Mouse (Mus musculus): ENCODE data around the gene Fgfr1op.
"Not testable (repeated sequence)": the region's sequence is repeated elsewhere in the genome, so short reads cannot be mapped to it uniquely, and the experiment has no call there.

DNA sequence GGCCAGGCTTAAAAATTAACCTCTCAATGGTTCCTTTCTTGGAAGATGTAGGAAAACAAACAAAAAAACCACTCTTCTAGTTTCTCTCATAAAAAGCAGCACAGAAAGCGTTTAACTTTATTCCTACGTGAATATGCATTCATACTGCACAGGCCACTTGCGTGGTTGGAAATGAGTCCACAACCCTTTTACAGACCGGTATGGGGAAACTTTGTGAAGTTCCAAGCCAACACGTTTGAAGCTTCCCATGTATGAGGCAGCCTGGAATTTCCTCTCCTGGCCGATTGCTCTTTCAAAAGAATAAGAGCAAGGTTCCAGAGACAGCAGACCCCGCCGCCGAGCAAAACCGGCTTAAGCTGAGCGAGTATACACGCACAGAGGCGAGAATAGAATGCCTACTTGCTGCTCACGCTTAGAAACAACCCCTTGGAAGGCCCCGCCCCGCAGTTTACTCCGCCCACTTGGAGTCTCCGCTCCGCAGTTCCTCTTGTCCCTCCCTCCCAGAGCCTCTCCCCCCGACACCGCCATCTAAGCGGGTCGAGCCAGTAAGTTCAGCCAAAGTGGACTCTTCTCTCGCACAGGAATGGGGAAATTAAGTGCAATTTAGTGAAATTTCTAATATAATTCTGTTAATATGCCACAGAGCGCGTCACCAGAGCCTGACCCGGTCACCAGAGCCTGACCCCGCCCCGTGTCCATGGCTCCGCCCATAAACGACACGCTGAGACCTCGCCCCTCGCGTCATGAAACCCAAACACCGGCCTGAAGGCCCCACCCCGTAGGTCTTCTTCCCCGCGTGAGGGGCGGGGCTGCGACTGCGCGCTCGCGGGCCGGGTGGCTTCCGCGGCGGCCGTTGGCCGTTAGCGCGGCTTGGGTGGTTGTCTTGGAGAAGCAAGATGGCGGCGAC is at the start of gene Fgfr1op:
- TF ChIP-seq TCF12 (IDR thresholded peaks at IDR 0.05; ENCODE audit: insufficient read depth, poor library complexity, severe bottlenecking); USF1 (IDR thresholded peaks at IDR 0.05; ENCODE audit: low read depth); POLR2A (IDR thresholded peaks at IDR 0.05; ENCODE audit: insufficient read length, low read depth); POLR2AphosphoS2 (IDR thresholded peaks at IDR 0.05; ENCODE audit: insufficient read length, low read depth); MAX (IDR thresholded peaks at IDR 0.05; ENCODE audit: low read depth); MYOD1 (IDR thresholded peaks at IDR 0.05; ENCODE audit: control insufficient read depth in 1 of 3, insufficient read length in 2 of 3, low read depth in 2 of 3): not testable (repeated sequence)
